Mouse (Mus musculus) C2C12 (cell line): ENCODE results near the gene Vps9d1.

Experiments
- CEBPB ChIP-seq: IDR thresholded peaks from one replicate; pipeline ENCODE4 v1.6.1; 2011; ENCODE audit warnings: low read depth, mild to moderate bottlenecking, control low read depth, moderate library complexity
- CTCF ChIP-seq: IDR thresholded peaks from one replicate; pipeline ENCODE4 v1.5.1; 2011; ENCODE audit not compliant: control insufficient read depth, insufficient read depth, insufficient read length
- MAX ChIP-seq: IDR thresholded peaks from one replicate; pipeline ENCODE4 v1.6.1; 2011; ENCODE audit warnings: mild to moderate bottlenecking, control low read depth
- MYOG ChIP-seq: IDR thresholded peaks from one replicate; pipeline ENCODE4 v1.6.1; 2011; ENCODE audit not compliant: control insufficient read depth, insufficient read length; ENCODE audit errors: extremely low read depth
- USF1 ChIP-seq: IDR thresholded peaks from one replicate; pipeline ENCODE4 v1.6.1; 2011; ENCODE audit warnings: low read depth, mild to moderate bottlenecking, control low read depth, moderate library complexity

- TF ChIP-seq CTCF (no peak), USF1 (no peak), MYOG (no peak), MAX (no peak), CEBPB (no peak)
These were observed 29.6 kb downstream of the Vps9d1 start, which contains the start of gene Cdk10 for GRCm38 (mm10) chr8:123224278-123225266.
